Mouse (Mus musculus) heart, embryonic 11.5 days (tissue): ENCODE data around the gene Gm49711. TPM values are rescaled to one million over a fixed set of nuclear protein-coding genes. Genes with fewer than 3 reads are reported as not detected.
"Not testable (repeated sequence)": the region's sequence is repeated elsewhere in the genome, so short reads cannot be mapped to it uniquely, and the experiment has no call there.

ENCODE experiments used
- ATAC-seq: fragments of 200-750 bp; cut with Nextera tagmentation; replicated peaks from 2 replicates; pipeline ENCODE4 v1.8.0; 2017; ENCODE audit warnings: moderate library complexity; ENCODE audit not compliant: insufficient number of reproducible peaks, low FRiP score, low TSS enrichment
- H3K27ac ChIP-seq: fragments of 300-500 bp; sonication (generic); 2 replicates; pipeline ENCODE4 v1.5.1; 2014; ENCODE audit warnings: mild to moderate bottlenecking, low read depth, low read length
- H3K27me3 ChIP-seq: fragments of 300-500 bp; sonication (generic); 2 replicates; pipeline ENCODE4 v1.6.1; 2014; ENCODE audit warnings: mild to moderate bottlenecking, low read length, mixed read lengths; ENCODE audit not compliant: control insufficient read depth, insufficient read depth
- H3K36me3 ChIP-seq: fragments of 300-500 bp; sonication (generic); 2 replicates; pipeline ENCODE4 v1.6.1; 2014; ENCODE audit warnings: mild to moderate bottlenecking, low read length, moderate library complexity, mixed read lengths; ENCODE audit not compliant: control insufficient read depth, insufficient read depth
- H3K4me1 ChIP-seq: fragments of 300-500 bp; sonication (generic); 2 replicates; pipeline ENCODE4 v1.6.1; 2014; ENCODE audit warnings: low read length; ENCODE audit not compliant: control insufficient read depth, insufficient read depth
- H3K4me2 ChIP-seq: fragments of 300-500 bp; sonication (generic); 2 replicates; pipeline ENCODE4 v1.6.1; 2014; ENCODE audit warnings: mild to moderate bottlenecking, moderate library complexity
- H3K4me3 ChIP-seq: fragments of 300-500 bp; sonication (generic); 2 replicates; pipeline ENCODE4 v1.5.1; 2014; ENCODE audit warnings: low read depth, low read length
- H3K9ac ChIP-seq: fragments of 300-500 bp; sonication (generic); 2 replicates; pipeline ENCODE4 v1.6.1; 2014; ENCODE audit warnings: mild to moderate bottlenecking, low read depth, low read length, moderate library complexity
- H3K9me3 ChIP-seq: fragments of 300-500 bp; sonication (generic); replicated peaks from 2 replicates; pipeline ENCODE4 v1.6.1; 2016; ENCODE audit warnings: low read length; ENCODE audit not compliant: control insufficient read depth
- WGBS: fragments of 180-500 bp; shearing (Covaris S2); extraction: QIAGEN DNeasy Blood & Tissue Kit; methylation state at CpG from one replicate; pipeline ENCODE4 v1.1.7; 2014; ENCODE audit not compliant: insufficient replicate concordance; 5-methylcytosine and 5-hydroxymethylcytosine counted together
- polyA plus RNA-seq: library from polyadenylated mRNA; unstranded; fragments of >200 nt; fragmentation: Nextera tagmentation; extraction: Ambion mirVana; gene quantifications from 2 replicates; pipeline ENCODE4 v1.2.1, GENCODE M21; 2014

The Gm49711 gene
- polyA plus RNA-seq, 1 experiment from 2014 or later, result 0.20 TPM

- no peaks in the 10 kb centered on the region for H3K27me3 ChIP-seq
- H3K4me2 ChIP-seq, result no peak overlapping the region
- H3K9me3 ChIP-seq, result peaks cover 5% of the 10 kb centered on the region; the same call in 1 of the 2 replicates
- no peak overlapping the region for H3K4me3 ChIP-seq
- no peaks in the 10 kb centered on the region for H3K36me3 ChIP-seq
- H3K9ac ChIP-seq, result no peak overlapping the region
- no peak for ATAC-seq
- WGBS, result 77% methylated on average over 6 of the region's 6 CpGs
- H3K4me1 ChIP-seq, result no peaks in the 10 kb centered on the region
- H3K27ac ChIP-seq, result no peak overlapping the region
Observed at GRCm38 (mm10) chr16:92195094-92195493, 137.0 kb downstream of the Gm49711 start.

DNA sequence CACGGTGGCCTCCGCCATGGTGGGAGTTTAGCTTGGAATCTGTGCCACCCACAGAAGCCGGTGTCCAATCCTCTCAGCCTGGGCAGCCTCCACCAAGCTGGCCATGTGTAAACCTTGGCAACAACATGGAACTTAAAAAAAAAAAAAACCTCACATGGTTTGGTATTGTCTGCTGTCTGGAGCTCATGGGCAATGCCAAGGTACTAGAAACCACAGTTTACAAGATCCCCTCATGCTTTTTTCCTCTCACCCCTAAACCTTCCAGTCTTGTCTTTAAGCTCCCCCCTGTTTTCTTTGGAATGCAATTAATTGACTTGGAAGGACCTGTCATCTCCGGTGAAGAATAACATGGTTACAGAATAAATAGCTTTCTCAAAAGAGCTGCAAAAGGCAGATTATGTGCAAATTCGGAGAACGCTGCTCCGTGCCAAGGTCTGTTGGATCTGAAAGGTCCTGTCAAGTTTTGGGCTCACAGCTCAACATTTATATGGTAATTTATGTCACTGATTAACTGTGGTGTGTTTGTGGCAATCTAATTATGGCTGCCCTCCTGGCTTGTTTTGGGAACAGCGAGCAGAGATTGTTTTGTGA lies 138.7 kb downstream of the Gm49711 start:
- no peak overlapping the region for H3K27ac ChIP-seq
- H3K27me3 ChIP-seq, result no peaks in the 10 kb centered on the region
- WGBS, result 85% methylated on average over 8 of the region's 8 CpGs
- H3K9me3 ChIP-seq, result peaks cover 5% of the 10 kb centered on the region; the same call in 1 of the 2 replicates
- H3K36me3 ChIP-seq, result no peaks in the 10 kb centered on the region
- H3K4me2 ChIP-seq, result no peak overlapping the region
- H3K4me3 ChIP-seq, result no peak overlapping the region
- H3K9ac ChIP-seq, result no peak overlapping the region
- H3K4me1 ChIP-seq, result no peaks in the 10 kb centered on the region
- ATAC-seq, result no peak

DNA sequence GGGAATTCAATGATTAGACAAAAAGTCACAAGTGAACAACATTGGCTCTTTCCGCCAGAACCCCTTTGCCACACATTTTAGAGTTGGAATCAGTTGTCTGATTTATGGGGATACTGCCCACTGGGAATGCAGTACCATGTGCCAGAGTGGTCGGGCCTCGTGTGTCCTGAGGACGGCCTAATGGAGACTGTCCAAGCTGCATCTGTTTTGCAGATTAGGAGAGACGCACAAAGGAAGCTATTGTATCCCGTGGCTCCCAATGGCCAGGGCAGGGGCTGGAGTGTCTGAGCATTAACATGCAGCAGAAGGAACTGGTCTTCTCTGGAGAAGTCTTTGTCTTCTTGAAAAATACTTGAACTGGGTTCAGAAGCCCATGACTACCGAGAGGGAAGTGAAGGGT lies 142.5 kb downstream of the Gm49711 start:
- Histone ChIP-seq H3K27me3 (no peaks in the 10 kb centered on the region), H3K4me3 (no peak overlapping the region)

GRCm38 (mm10) chr16:92203599-92203998 lies 145.5 kb downstream of the Gm49711 start:
- 76% methylated on average over 8 of the region's 8 CpGs for WGBS
- Histone ChIP-seq H3K27me3 (no peaks in the 10 kb centered on the region; the same call in 1 of the 2 replicates), H3K9ac (no peak overlapping the region)

More for the DNA sequence above, 142.5 kb downstream of the Gm49711 start:
- 69% methylated on average over 7 of the region's 7 CpGs for WGBS
- ATAC-seq, result no peak
- no peaks in the 10 kb centered on the region for H3K9me3 ChIP-seq
- no peak overlapping the region for H3K9ac ChIP-seq
- no peaks in the 10 kb centered on the region for H3K36me3 ChIP-seq
- H3K27ac ChIP-seq, result no peak overlapping the region
- no peaks in the 10 kb centered on the region for H3K4me1 ChIP-seq
- H3K4me2 ChIP-seq, result no peak overlapping the region

GRCm38 (mm10) chr16:92209291-92209781 lies 151.2 kb downstream of the Gm49711 start:
- WGBS, result 82% methylated on average over 5 of the region's 5 CpGs
- no peak for ATAC-seq

More at GRCm38 (mm10) chr16:92203599-92203998, 145.5 kb downstream of the Gm49711 start:
- Histone ChIP-seq H3K27ac (no peak overlapping the region), H3K36me3 (no peaks in the 10 kb centered on the region), H3K4me1 (no peaks in the 10 kb centered on the region), H3K4me3 (no peak overlapping the region), H3K9me3 (no peaks in the 10 kb centered on the region), H3K4me2 (no peak overlapping the region)
- ATAC-seq, result no peak

GRCm38 (mm10) chr16:92210316-92210715 lies 152.2 kb downstream of the Gm49711 start:
- not testable (repeated sequence) for H3K27me3 ChIP-seq, H3K36me3 ChIP-seq, H3K4me1 ChIP-seq, H3K9ac ChIP-seq, ATAC-seq, H3K4me3 ChIP-seq, H3K9me3 ChIP-seq, H3K4me2 ChIP-seq, H3K27ac ChIP-seq
- WGBS, result 81% methylated on average over 5 of the region's 5 CpGs

More at GRCm38 (mm10) chr16:92209291-92209781, 151.2 kb downstream of the Gm49711 start:
- Histone ChIP-seq H3K4me3 (no peak overlapping the region), H3K36me3 (no peaks in the 10 kb centered on the region), H3K9ac (no peak overlapping the region), H3K4me2 (no peak overlapping the region), H3K9me3 (no peaks in the 10 kb centered on the region), H3K27ac (no peak overlapping the region), H3K27me3 (no peaks in the 10 kb centered on the region; the same call in 1 of the 2 replicates), H3K4me1 (no peaks in the 10 kb centered on the region)

DNA sequence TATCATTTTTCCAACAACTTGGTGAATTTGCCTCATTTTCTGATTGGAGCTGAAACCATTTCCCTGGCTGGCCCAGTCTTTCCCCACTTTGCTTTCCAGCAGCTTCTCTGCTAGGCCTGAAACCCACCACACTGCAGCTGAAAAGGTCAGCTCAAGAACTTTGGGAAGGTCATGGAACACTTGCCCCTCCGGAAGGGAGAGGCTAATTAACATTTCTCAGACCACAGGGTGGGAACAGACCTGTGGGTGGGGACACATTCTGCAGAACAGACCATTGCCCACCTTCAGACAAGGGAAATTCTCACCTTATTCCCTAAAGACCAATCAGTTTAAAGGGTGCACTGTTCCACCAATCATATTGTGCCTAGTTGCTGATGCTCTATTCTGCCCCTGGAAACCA lies 155.8 kb downstream of the Gm49711 start:
- H3K4me2 ChIP-seq, H3K27ac ChIP-seq, H3K4me3 ChIP-seq, H3K4me1 ChIP-seq, H3K27me3 ChIP-seq, ATAC-seq, H3K36me3 ChIP-seq, H3K9me3 ChIP-seq, H3K9ac ChIP-seq: not testable (repeated sequence)
- 73% methylated on average over 1 of the region's 1 CpGs for WGBS

- no peaks in the 10 kb centered on the region; the same call in 1 of the 2 replicates for H3K9me3 ChIP-seq
- H3K36me3 ChIP-seq, result no peaks in the 10 kb centered on the region
- ATAC-seq, result no peak
- no peaks in the 10 kb centered on the region for H3K27me3 ChIP-seq
- no peak overlapping the region for H3K4me3 ChIP-seq
- no peak overlapping the region for H3K27ac ChIP-seq
- H3K4me1 ChIP-seq, result no peaks in the 10 kb centered on the region
- WGBS, result 49% methylated on average over 8 of the region's 8 CpGs
- H3K4me2 ChIP-seq, result no peak overlapping the region
- H3K9ac ChIP-seq, result no peak overlapping the region
Observed at GRCm38 (mm10) chr16:92215599-92216390, 157.7 kb downstream of the Gm49711 start.
